Mouse (Mus musculus): ENCODE results near the gene Fnip2. TPM values are rescaled to one million over a fixed set of nuclear protein-coding genes. Genes with fewer than 3 reads are reported as not detected.
A peak's percentile ranks its signal among the peaks of the same experiment; 100 is the strongest.
"Not testable (repeated sequence)": the region's sequence is repeated elsewhere in the genome, so short reads cannot be mapped to it uniquely, and the experiment has no call there.

The Fnip2 gene
- total RNA-seq, 2 experiments from 2014 or later, result 18.1 to 19.0 TPM

GRCm38 (mm10) chr3:79484286-79485063 lies 83.1 kb downstream of the Fnip2 start:
- no peak for DNase-seq (ENCODE audit: low spot score in 2 of 2)

DNA sequence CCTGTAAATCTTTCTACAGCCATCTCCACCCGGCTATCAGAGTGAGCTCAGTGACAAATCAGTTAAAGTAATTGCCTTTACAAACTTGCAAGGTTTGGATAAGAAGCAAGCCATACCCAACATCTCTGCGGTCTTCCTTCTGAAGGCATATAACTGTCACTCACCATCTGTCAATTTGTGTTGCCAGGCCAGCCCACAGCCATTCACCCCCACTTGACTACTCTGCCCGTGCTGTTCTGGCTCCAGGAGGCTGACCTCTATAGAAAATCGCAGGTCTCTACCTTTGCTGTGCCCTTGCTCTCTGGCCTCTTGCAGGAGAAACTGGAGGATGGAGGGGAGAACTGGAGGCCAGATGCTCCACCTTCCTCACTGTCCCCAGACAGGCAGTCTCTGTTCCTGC lies 88.7 kb downstream of the Fnip2 start:
- no peak for DNase-seq (ENCODE audit: low spot score in 2 of 2)

DNA sequence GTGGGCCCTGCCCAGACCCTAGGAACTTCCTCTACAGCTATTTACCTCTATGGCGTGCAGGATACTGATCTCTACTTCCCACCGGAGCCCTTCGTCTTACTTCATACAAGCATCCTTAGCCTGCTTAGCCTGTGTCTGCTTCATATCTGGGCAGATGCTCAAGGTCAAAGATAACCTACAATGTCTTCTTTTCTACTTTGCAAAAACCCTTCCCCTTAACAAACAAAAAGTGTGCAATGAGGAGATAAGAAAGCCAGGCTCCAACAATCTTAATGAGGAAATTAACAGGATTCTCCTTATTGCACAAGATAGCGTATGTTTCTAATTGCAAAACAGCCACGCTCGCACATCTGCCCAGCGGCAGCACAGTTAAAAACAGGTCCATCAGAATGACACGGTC lies 89.2 kb downstream of the Fnip2 start:
- no peak for DNase-seq (ENCODE audit: low spot score in 2 of 2)

GRCm38 (mm10) chr3:79475980-79476379 lies 91.6 kb downstream of the Fnip2 start:
- no peak for DNase-seq (ENCODE audit: low spot score in 2 of 2)

- DNase-seq (ENCODE audit: low spot score in 2 of 2), result no peak
Measured at GRCm38 (mm10) chr3:79474911-79475310, 92.7 kb downstream of the Fnip2 start.

GRCm38 (mm10) chr3:79472362-79472761 lies 95.2 kb downstream of the Fnip2 start:
- no peak for DNase-seq (ENCODE audit: low spot score in 2 of 2)

DNA sequence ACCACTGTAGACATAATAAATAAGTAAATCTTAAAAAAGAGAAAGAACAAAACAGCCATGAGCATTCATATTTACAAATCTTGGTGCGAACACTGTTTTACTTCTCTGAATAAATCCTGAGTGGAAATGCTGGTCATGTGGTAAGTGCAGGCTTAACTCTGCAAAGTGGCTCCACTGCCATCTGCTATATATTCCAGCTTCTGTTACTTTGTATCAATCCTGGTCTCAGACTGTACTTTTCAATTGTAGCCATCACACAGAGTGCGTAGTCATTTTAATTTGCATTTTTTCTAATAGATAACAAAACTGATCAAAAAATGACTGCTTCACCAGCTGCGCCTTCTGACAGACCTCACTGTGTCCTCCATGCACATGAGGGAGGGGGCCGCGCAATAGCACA lies 98.2 kb downstream of the Fnip2 start:
- DNase-seq (ENCODE audit: low spot score in 2 of 2), result no peak

DNA sequence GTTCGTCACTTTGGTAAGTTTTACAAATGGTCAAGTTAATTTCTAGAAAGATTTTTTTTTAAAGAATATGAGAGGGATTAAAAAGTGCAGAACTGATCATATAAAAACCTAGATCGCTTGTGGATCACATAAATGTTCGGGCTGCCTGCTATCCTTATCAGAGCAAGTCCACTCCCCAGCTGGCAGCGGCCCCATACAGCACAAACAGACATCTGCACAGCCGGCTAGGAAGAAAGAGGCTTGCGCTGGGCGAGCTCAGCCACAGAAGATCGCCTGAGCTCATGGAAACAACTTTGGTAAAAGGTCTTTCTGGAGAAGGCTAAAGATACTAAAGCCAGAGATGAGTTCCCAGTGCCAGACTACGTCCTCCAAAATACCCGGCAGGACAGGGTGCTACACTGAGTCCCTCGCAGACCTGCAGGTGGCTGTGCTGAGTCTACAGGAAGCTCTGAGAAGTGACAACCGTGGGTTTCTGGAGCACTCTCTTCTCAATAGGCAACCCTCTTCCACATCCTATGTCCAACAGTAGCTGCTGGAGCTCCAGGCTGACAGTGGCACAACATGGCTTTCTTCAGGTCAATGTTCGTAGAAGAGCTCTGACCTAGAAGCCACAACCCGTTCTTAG lies 108.8 kb downstream of the Fnip2 start:
- no peak for DNase-seq (ENCODE audit: low spot score in 2 of 2)

GRCm38 (mm10) chr3:79455761-79456160 lies 111.8 kb downstream of the Fnip2 start:
- DNase-seq (ENCODE audit: low spot score in 2 of 2), result no peak

DNA sequence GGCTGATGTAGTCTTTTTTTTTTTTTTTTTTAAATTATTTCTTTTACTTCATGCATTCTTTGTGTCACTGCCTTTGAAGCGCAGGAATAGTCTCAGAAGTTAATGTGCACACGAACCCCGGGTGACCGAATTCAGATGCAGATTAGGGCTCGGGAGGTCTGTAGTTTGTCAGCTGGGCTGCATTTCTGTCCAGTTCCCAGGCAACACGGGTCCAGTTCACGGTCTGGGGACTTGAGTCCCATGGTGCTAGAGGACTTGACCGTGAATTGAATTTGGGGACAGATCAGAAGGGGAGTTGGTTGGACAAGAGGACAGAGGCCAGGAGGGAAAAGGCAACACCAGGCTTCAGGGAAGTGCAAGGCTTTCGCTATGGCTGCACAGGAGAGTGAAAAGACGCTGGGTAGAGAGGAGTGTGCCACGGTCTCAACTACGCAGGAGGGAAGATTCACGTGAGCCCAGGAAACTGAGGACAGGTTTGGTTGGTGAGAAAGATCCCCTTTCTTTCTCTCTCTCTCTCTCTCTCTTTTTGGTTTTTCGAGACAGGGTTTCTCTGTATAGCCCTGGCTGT lies 114.8 kb downstream of the Fnip2 start:
- no peak for DNase-seq (ENCODE audit: low spot score in 2 of 2)

DNA sequence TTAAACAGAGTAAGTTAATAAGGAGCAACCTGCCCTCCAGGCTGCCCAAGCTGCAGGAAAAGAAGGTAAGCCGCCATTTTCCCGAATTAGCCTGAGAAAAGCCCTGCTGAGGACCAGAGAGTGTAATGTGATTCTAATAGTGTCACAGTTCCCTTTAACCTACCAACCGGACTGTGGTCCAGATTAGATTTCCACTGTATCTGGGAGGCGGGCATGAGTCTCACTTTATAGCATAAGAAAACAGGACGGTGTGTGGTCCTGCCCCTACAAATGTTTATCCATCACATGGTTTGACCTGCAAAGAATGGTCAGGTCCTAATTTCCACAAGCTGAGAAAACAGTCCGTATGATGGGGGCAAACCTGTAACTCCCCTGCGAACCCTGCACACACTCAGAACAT lies 118.2 kb downstream of the Fnip2 start:
- no peak for DNase-seq (ENCODE audit: low spot score in 2 of 2)

DNA sequence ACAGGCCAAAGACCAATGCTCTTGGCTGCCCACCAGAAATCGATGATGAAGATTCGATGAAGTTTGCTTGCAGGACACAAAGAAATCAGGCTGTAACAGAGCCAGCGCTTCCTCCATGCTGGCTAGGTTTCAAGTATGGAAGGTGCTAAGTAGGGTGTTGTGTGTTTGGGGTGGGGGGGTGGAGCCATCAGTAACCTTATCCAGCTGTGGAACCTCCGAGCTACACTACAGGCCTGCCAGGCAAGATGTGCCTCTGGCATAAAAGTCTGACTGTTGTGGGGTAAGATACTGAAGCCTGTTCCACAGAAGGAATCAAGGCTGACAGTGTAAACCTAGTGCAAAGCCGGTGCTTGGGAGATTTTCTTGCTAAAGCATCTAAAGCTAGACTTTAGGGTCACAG lies 119.2 kb downstream of the Fnip2 start:
- DNase-seq (ENCODE audit: low spot score in 2 of 2), result no peak

DNA sequence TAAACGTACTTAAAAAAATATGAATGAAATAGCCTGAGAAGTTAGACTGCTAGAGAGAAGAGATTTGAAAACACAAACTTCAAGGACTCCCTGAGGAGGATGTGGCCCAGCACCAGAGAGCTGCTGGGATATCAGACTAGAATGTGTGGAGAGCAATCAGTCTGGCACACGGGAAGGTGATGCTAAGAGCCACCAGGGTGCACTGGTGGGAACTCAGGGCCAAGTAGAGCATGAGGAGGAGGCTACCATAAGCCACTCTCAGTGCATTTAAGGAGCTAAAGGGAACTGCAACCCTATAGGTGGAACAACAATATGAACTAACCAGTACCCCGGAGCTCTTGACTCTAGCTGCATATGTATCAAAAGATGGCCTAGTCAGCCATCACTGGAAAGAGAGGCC lies 120.9 kb downstream of the Fnip2 start:
- not testable (repeated sequence) for DNase-seq (ENCODE audit: low spot score in 2 of 2)

DNA sequence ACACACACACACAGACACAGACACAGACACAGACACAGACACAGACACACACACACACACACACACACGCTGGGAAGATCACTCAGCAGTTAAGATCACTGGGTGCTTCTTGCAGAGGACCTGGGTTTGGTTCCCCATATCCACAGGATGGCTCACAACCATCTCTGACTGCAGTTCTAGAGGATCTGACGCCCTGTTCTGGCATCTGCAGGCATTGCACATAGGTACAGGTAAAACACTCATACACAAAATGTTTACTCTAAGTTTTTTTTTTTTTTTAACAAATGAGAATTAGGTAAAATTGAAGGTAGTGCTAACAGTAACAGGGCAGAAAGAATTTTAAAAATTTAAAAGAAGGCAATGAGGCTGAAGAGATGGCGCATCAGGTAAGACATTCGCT lies 121.5 kb downstream of the Fnip2 start:
- no peak for DNase-seq (ENCODE audit: low spot score in 2 of 2)

- no peak for DNase-seq (ENCODE audit: low spot score in 2 of 2)
Measured at GRCm38 (mm10) chr3:79445041-79445440, 122.6 kb downstream of the Fnip2 start.

- no peak for DNase-seq (ENCODE audit: low spot score in 2 of 2)
Measured at GRCm38 (mm10) chr3:79443850-79444249, 123.7 kb downstream of the Fnip2 start.

GRCm38 (mm10) chr3:79440976-79441491 lies 126.6 kb downstream of the Fnip2 start:
- DNase-seq (ENCODE audit: low spot score in 2 of 2), result peak; percentile 57 to 66

GRCm38 (mm10) chr3:79438276-79438675 lies 129.3 kb downstream of the Fnip2 start:
- no peak for DNase-seq (ENCODE audit: low spot score in 2 of 2)

DNA sequence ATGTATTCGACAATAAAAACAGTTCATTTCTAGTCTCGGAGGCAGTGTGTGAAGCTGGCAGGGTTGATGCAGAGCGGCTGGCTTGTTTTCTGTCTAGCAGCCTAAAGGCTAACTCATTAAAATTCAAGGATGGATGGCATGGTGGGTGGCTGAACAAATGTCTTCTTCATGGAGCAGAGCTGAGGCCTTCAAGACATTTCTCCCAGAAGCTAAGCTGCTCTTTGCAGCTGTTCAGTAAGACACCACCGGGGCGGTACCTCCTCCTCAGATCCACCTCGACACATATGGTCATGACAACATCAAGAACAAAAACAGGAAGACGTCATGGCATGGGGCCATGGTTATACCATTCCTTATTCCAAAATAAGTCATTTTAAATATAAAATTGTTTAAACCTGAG lies 131.4 kb downstream of the Fnip2 start:
- DNase-seq (ENCODE audit: low spot score in 2 of 2), result peak; percentile 18 to 41

GRCm38 (mm10) chr3:79434985-79435384 lies 132.6 kb downstream of the Fnip2 start:
- no peak for DNase-seq (ENCODE audit: low spot score in 2 of 2)

- no peak for DNase-seq (ENCODE audit: low spot score in 2 of 2)
Measured at GRCm38 (mm10) chr3:79434436-79434835, 133.2 kb downstream of the Fnip2 start.

DNA sequence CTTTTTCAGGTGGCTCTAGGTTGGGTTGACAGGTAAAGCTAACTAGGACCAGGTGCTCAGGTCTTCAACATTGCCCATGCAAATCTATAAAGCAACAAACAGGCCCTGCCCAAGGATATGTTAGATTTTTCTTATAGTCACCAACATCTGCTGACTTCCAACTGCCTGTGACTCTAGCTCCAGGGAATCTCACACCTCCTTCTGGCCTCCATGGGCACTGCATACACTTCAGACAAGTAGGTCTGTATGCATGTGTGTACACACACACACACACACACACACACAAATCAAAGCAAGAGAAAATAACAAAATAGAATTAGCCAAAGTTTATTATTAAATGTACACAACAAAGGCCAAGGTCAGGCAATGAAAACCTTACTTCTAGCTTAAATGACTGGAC lies 134.0 kb downstream of the Fnip2 start:
- no peak for DNase-seq (ENCODE audit: low spot score in 2 of 2)
